Mouse (Mus musculus) gastrocnemius, postnatal 10 days (tissue): Measurements from ENCODE around the gene Mtln. TPM values are rescaled to one million over a fixed set of nuclear protein-coding genes. Genes with fewer than 3 reads are reported as not detected.

ENCODE experiments used
- DNase-seq: peaks from one replicate; pipeline ENCODE4 v3.0.0; 2021; ENCODE audit warnings: mixed read lengths
- total RNA-seq, 2 experiments: library from RNA; stranded (reverse); gene quantifications; 2 replicates each; pipeline ENCODE4 v1.2.3; 2021

Mtln gene
- total RNA-seq, 2 experiments from 2014 or later: 64.1 to 80.2 TPM

GRCm38 (mm10) chr2:127754113-127754512 lies 38.2 kb downstream of the Mtln start:
- no peak for DNase-seq

GRCm38 (mm10) chr2:127751849-127752610 lies 40.3 kb downstream of the Mtln start:
- no peak for DNase-seq

- DNase-seq: no peak
Measured at GRCm38 (mm10) chr2:127749376-127749775, 42.9 kb downstream of the Mtln start.

GRCm38 (mm10) chr2:127748316-127748715 lies 44.0 kb downstream of the Mtln start:
- DNase-seq: no peak

- no peak for DNase-seq
Measured at GRCm38 (mm10) chr2:127742637-127743036, 49.7 kb downstream of the Mtln start.

Other genes with a start within 250 kb of the Mtln start
- gene Zfp661, start 205.4 kb downstream of the Mtln start, total RNA-seq: 1 to 10 TPM; 1.7 to 2.4 TPM
- 10 to 100 TPM; 89.6 to 96.3 TPM for gene Mrps5, start 205.3 kb downstream of the Mtln start, total RNA-seq
- gene Mal, start 135.8 kb downstream of the Mtln start, total RNA-seq: 10 to 100 TPM; 14.7 to 24.5 TPM
- gene Mall, start 62.6 kb downstream of the Mtln start, total RNA-seq: 1 to 10 TPM; 6.3 to 7.2 TPM
- 10 to 100 TPM; 12.9 to 14.1 TPM for gene Nphp1, start 3.6 kb downstream of the Mtln start, total RNA-seq
- gene Bub1, start 39.4 kb upstream of the Mtln start, total RNA-seq: 1 to 10 TPM; 3.7 to 5.1 TPM
- gene Acoxl, start 46.4 kb upstream of the Mtln start, total RNA-seq: under 1 TPM; 0.11 to 0.14 TPM